Mouse (Mus musculus) hindbrain, embryonic 13.5 days (tissue): ENCODE measurements around the gene Hyal1. TPM values are rescaled to one million over a fixed set of nuclear protein-coding genes. Genes with fewer than 3 reads are reported as not detected.

ENCODE experiments used
- ATAC-seq: fragments of 200-750 bp; cut with Nextera tagmentation; 2 replicates; pipeline ENCODE4 v1.8.0; 2017; ENCODE audit warnings: moderate TSS enrichment; ENCODE audit not compliant: low FRiP score
- H3K27ac ChIP-seq: fragments of 300-500 bp; sonication (generic); 2 replicates; pipeline ENCODE4 v1.5.1; 2015; ENCODE audit warnings: inconsistent platforms, mild to moderate bottlenecking, moderate library complexity
- H3K27me3 ChIP-seq: fragments of 300-500 bp; sonication (generic); 2 replicates; pipeline ENCODE4 v1.6.1; 2015; ENCODE audit warnings: mild to moderate bottlenecking, inconsistent platforms
- H3K36me3 ChIP-seq: fragments of 300-500 bp; sonication (generic); 2 replicates; pipeline ENCODE4 v1.6.1; 2015; ENCODE audit warnings: mild to moderate bottlenecking, inconsistent platforms
- H3K4me1 ChIP-seq: fragments of 300-500 bp; sonication (generic); replicated peaks from 2 replicates; pipeline ENCODE4 v1.6.1; 2015; ENCODE audit warnings: inconsistent platforms
- H3K4me2 ChIP-seq: fragments of 300-500 bp; sonication (generic); 2 replicates; pipeline ENCODE4 v1.6.1; 2015; ENCODE audit warnings: inconsistent platforms, mild to moderate bottlenecking, moderate library complexity
- H3K4me3 ChIP-seq: fragments of 300-500 bp; sonication (generic); 2 replicates; pipeline ENCODE4 v1.5.1; 2015; ENCODE audit warnings: mild to moderate bottlenecking, inconsistent platforms
- H3K9ac ChIP-seq: fragments of 300-500 bp; sonication (generic); 2 replicates; pipeline ENCODE4 v1.6.1; 2015; ENCODE audit warnings: mild to moderate bottlenecking, inconsistent platforms
- H3K9me3 ChIP-seq: fragments of 300-500 bp; sonication (generic); 2 replicates; pipeline ENCODE4 v1.6.1; 2016; ENCODE audit warnings: inconsistent platforms
- WGBS: fragments of 180-500 bp; shearing (Covaris S2); methylation state at CpG from one replicate; pipeline ENCODE4 v1.1.7; 2015; 5-methylcytosine and 5-hydroxymethylcytosine counted together
- polyA plus RNA-seq: library from polyadenylated mRNA; unstranded; fragments of >200 nt; fragmentation: Nextera tagmentation; extraction: Ambion mirVana; gene quantifications from 2 replicates; pipeline ENCODE4 v1.2.1, GENCODE M21; 2015

The Hyal1 gene
- polyA plus RNA-seq, 1 experiment from 2014 or later, result 8.4 TPM

DNA sequence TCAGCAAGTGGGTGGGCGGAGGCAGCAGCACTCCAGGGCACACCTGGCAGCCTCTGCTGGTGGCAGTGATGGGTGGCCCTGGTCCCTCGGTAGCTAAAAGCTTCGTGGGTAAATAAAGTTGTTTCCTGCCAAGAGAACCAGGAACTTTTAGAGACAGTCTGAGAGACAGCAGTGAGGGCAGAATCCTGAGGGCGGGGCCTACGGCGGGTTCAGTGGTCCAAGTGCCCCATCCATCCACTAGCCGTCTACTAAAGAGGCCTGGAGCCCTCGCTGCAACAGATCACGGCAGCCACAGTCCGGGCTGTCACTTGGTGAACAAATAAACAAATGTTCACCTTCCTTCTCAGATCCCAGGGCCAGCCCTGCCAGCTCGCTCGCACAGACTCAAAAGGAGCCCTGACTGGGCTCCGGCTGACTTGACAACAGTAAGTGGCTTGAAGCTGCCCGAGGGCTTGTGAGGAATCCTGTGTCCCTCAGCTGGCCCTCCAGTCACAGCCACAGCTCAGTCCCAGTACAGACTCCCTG, 53.2 kb downstream of the Hyal1 start:
- H3K9ac ChIP-seq, result peak overlapping the region; percentile 94
- no peaks in the 10 kb centered on the region for H3K9me3 ChIP-seq
- H3K27me3 ChIP-seq, result no peaks in the 10 kb centered on the region
- H3K4me2 ChIP-seq, result peak overlapping the region; percentile 95
- H3K36me3 ChIP-seq, result peaks cover 2% of the 10 kb centered on the region; the same call in 1 of the 2 replicates
- peak overlapping the region; percentile 25 for H3K4me3 ChIP-seq
- H3K27ac ChIP-seq, result peak overlapping the region; percentile 97
- peaks cover 97% of the 10 kb centered on the region for H3K4me1 ChIP-seq
- peak; percentile 4 for ATAC-seq
- 7% methylated on average over 14 of the region's 14 CpGs for WGBS

DNA sequence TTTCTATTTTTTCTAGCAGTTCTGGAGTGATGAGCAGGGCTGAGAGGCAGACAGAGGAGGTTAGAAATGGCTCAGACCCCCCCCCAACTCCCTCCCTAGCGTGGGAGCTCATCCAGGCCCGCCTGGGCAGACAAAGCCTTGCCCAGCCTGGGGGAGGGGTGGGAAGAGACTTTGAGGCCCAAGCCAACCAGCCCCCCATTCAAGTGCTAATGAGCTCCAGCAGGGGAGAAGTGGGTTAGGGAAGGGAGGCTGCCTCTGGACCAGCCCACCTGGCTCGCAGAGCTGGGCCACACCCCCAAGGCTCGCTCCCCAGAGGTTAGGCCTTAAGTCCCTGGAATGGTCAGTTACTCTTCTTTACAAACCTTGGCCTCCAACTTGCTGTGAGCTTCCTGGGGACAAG, 53.8 kb downstream of the Hyal1 start:
- ATAC-seq, result peak; percentile 15
- Histone ChIP-seq H3K4me1 (peaks cover 93% of the 10 kb centered on the region), H3K36me3 (no peaks in the 10 kb centered on the region), H3K4me3 (peak overlapping the region; percentile 25), H3K9me3 (no peaks in the 10 kb centered on the region), H3K27me3 (no peaks in the 10 kb centered on the region), H3K9ac (peak overlapping the region; percentile 94), H3K27ac (peak overlapping the region; percentile 97), H3K4me2 (peak overlapping the region; percentile 95)
- 2% methylated on average over 4 of the region's 4 CpGs for WGBS

Other genes with a start within 250 kb of the Hyal1 start
- gene Hemk1, start 238.6 kb upstream of the Hyal1 start, polyA plus RNA-seq, result 17.0 and 17.4 TPM in 2 replicates
- gene 6430571L13Rik, start 236.3 kb upstream of the Hyal1 start, polyA plus RNA-seq, result 7.8 and 8.3 TPM in 2 replicates
- 7.6 and 8.3 TPM in 2 replicates for gene Cacna2d2, start 177.3 kb upstream of the Hyal1 start, polyA plus RNA-seq
- 44.7 and 46.0 TPM in 2 replicates for gene Tmem115, start 43.0 kb upstream of the Hyal1 start, polyA plus RNA-seq
- 38.9 and 39.1 TPM in 2 replicates for gene Cyb561d2, start 34.7 kb upstream of the Hyal1 start, polyA plus RNA-seq
- 68.6 and 71.1 TPM in 2 replicates for gene Nprl2, start 34.7 kb upstream of the Hyal1 start, polyA plus RNA-seq
- 2.6 and 4.0 TPM in 2 replicates for gene Zmynd10, start 29.6 kb upstream of the Hyal1 start, polyA plus RNA-seq
- gene Rassf1, start 25.4 kb upstream of the Hyal1 start, polyA plus RNA-seq, result 36.7 and 36.9 TPM in 2 replicates
- gene Tusc2, start 13.7 kb upstream of the Hyal1 start, polyA plus RNA-seq, result 105 and 108 TPM in 2 replicates
- 80.4 and 87.1 TPM in 2 replicates for gene Hyal2, start 9.0 kb upstream of the Hyal1 start, polyA plus RNA-seq
- gene Naa80, start 2.0 kb downstream of the Hyal1 start, polyA plus RNA-seq, result 14.1 and 16.5 TPM in 2 replicates
- gene Hyal3, start 3.9 kb downstream of the Hyal1 start, polyA plus RNA-seq, result 1.3 and 1.6 TPM in 2 replicates
- gene Ifrd2, start 10.7 kb downstream of the Hyal1 start, polyA plus RNA-seq, result 11.8 and 14.1 TPM in 2 replicates
- gene Sema3b, start 32.3 kb downstream of the Hyal1 start, polyA plus RNA-seq, result 3.4 and 4.2 TPM in 2 replicates
- gene Gnai2, start 58.4 kb downstream of the Hyal1 start, polyA plus RNA-seq, result 335 and 338 TPM in 2 replicates
- 25.3 and 26.2 TPM in 2 replicates for gene Slc38a3, start 92.6 kb downstream of the Hyal1 start, polyA plus RNA-seq
- gene Gnat1, start 102.8 kb downstream of the Hyal1 start, polyA plus RNA-seq, result 1.8 TPM in 2 replicates
- gene Sema3f, start 133.5 kb downstream of the Hyal1 start, polyA plus RNA-seq, result 16.4 and 17.0 TPM in 2 replicates
- 277 and 286 TPM in 2 replicates for gene Rbm5, start 194.1 kb downstream of the Hyal1 start, polyA plus RNA-seq